Mouse (Mus musculus) testis, adult 2 months (tissue): Measurements from ENCODE around the gene Unc5cl.

Experiments used
- CTCF ChIP-seq: fragments of 200-500 bp; IDR thresholded peaks from 2 replicates; pipeline ENCODE4 v1.5.1; 2012; ENCODE audit warnings: low read depth, mild to moderate bottlenecking, inconsistent platforms, low read length, moderate library complexity; ENCODE audit not compliant: control insufficient read depth, insufficient read depth, insufficient replicate concordance
- POLR2A ChIP-seq: fragments of 200-500 bp; IDR thresholded peaks from 2 replicates; pipeline ENCODE4 v1.6.1; 2012; ENCODE audit warnings: low read depth, mild to moderate bottlenecking, inconsistent platforms, low read length, moderate library complexity; ENCODE audit not compliant: control insufficient read depth

DNA sequence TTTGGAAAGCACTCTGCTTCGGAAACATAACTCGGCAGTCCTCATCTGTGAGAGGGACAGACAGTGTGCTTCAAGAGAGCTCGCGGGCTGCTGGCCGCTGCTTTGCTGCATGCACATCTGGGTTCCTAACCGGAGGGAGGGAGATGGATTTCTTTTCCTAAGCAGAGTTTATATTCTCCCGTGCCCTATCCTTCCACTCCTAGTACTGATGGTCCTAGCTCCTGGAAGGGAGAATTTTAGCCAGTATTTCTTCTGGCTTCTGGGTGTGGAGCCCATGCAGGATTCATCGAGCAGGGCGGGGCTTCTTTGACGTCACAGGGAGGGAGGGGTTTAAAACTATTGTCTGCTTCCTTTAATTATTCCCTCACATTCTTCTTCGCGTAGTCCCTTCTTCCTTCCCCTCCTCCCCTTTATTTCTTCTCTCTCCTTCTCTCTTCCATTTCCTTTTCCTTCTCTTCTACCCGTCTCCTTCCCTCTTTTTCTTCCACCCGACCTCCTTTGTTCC, 127.8 kb downstream of the Unc5cl start:
- TF ChIP-seq CTCF = no peak
- TF ChIP-seq POLR2A = no peak
